Mouse (Mus musculus) limb, embryonic 12.5 days (tissue): Measurements from ENCODE around the gene Phf21b. TPM values are rescaled to one million over a fixed set of nuclear protein-coding genes. Genes with fewer than 3 reads are reported as not detected.

Source experiments
- ATAC-seq: fragments of 200-750 bp; cut with Nextera tagmentation; 2 replicates; pipeline ENCODE4 v1.8.0; 2017; ENCODE audit warnings: low read depth, moderate TSS enrichment; ENCODE audit not compliant: insufficient number of reproducible peaks, insufficient read depth, low FRiP score, low TSS enrichment
- H3K27ac ChIP-seq: fragments of 300-500 bp; sonication (generic); 2 replicates; pipeline ENCODE4 v1.5.1; 2016; ENCODE audit warnings: mild to moderate bottlenecking, moderate library complexity
- H3K27me3 ChIP-seq: fragments of 300-500 bp; sonication (generic); 2 replicates; pipeline ENCODE4 v1.6.1; 2016; ENCODE audit warnings: mild to moderate bottlenecking, moderate library complexity
- H3K36me3 ChIP-seq: fragments of 300-500 bp; sonication (generic); 2 replicates; pipeline ENCODE4 v1.6.1; 2016; ENCODE audit warnings: mild to moderate bottlenecking, moderate library complexity
- H3K4me1 ChIP-seq: fragments of 300-500 bp; sonication (generic); replicated peaks from 2 replicates; pipeline ENCODE4 v1.6.1; 2016
- H3K4me2 ChIP-seq: fragments of 300-500 bp; sonication (generic); 2 replicates; pipeline ENCODE4 v1.6.1; 2016; ENCODE audit warnings: mild to moderate bottlenecking, moderate library complexity
- H3K4me3 ChIP-seq: fragments of 300-500 bp; sonication (generic); replicated peaks from 2 replicates; pipeline ENCODE4 v1.5.1; 2016; ENCODE audit warnings: mild to moderate bottlenecking
- H3K9ac ChIP-seq: fragments of 300-500 bp; sonication (generic); replicated peaks from 2 replicates; pipeline ENCODE4 v1.6.1; 2016; ENCODE audit warnings: mild to moderate bottlenecking, moderate library complexity
- H3K9me3 ChIP-seq: fragments of 300-500 bp; sonication (generic); 2 replicates; pipeline ENCODE4 v1.6.1; 2016; ENCODE audit warnings: mild to moderate bottlenecking, moderate library complexity
- WGBS: fragments of 180-500 bp; shearing (Covaris S2); methylation state at CpG from one replicate; pipeline ENCODE4 v1.1.7; 2016; 5-methylcytosine and 5-hydroxymethylcytosine counted together
- polyA plus RNA-seq: library from polyadenylated mRNA; unstranded; fragments of >200 nt; fragmentation: Nextera tagmentation; extraction: Ambion mirVana; gene quantifications from 2 replicates; pipeline ENCODE4 v1.2.1, GENCODE M21; 2016

Gene Phf21b
- polyA plus RNA-seq, 1 experiment from 2014 or later: 0.84 TPM

- 68% methylated on average over 4 of the region's 4 CpGs for WGBS
- H3K4me1 ChIP-seq: no peaks in the 10 kb centered on the region; the same call in 1 of the 2 replicates
- H3K4me3 ChIP-seq: no peak overlapping the region
- no peak overlapping the region for H3K4me2 ChIP-seq
- no peak for ATAC-seq
- H3K27me3 ChIP-seq: peaks cover 7% of the 10 kb centered on the region
- no peak overlapping the region for H3K9ac ChIP-seq
- no peaks in the 10 kb centered on the region for H3K9me3 ChIP-seq
- no peak overlapping the region for H3K27ac ChIP-seq
- no peaks in the 10 kb centered on the region for H3K36me3 ChIP-seq
These were observed 40.7 kb downstream of the Phf21b start for GRCm38 (mm10) chr15:84815171-84815570.

- no peak overlapping the region for H3K4me2 ChIP-seq
- 73% methylated on average over 11 of the region's 11 CpGs for WGBS
- H3K9me3 ChIP-seq: no peaks in the 10 kb centered on the region
- H3K27me3 ChIP-seq: peaks cover 12% of the 10 kb centered on the region
- H3K4me1 ChIP-seq: peaks cover 14% of the 10 kb centered on the region
- no peaks in the 10 kb centered on the region for H3K36me3 ChIP-seq
- no peak for ATAC-seq
- no peak overlapping the region for H3K4me3 ChIP-seq
- no peak overlapping the region for H3K9ac ChIP-seq
- no peak overlapping the region for H3K27ac ChIP-seq
These were observed 43.0 kb downstream of the Phf21b start for GRCm38 (mm10) chr15:84812831-84813357.

- Histone ChIP-seq H3K36me3 (0 out of 2 replicates have a peak, but pooled peaks cover 7% of the 10 kb centered on the region), H3K4me3 (no peak overlapping the region), H3K4me1 (peaks cover 14% of the 10 kb centered on the region), H3K9me3 (no peaks in the 10 kb centered on the region), H3K27ac (no peak overlapping the region), H3K9ac (no peak overlapping the region), H3K4me2 (no peak overlapping the region), H3K27me3 (peaks cover 17% of the 10 kb centered on the region)
- WGBS: 68% methylated on average over 5 of the region's 5 CpGs
- no peak for ATAC-seq
These were observed 44.7 kb downstream of the Phf21b start for GRCm38 (mm10) chr15:84811126-84811525.

- H3K27ac ChIP-seq: no peak overlapping the region
- H3K4me2 ChIP-seq: 0 out of 2 replicates have a peak overlapping the region, but pooled peaks have one; percentile 8
- no peaks in the 10 kb centered on the region for H3K9me3 ChIP-seq
- no peak overlapping the region for H3K4me3 ChIP-seq
- H3K27me3 ChIP-seq: peaks cover 17% of the 10 kb centered on the region
- peaks cover 15% of the 10 kb centered on the region for H3K36me3 ChIP-seq
- no peak overlapping the region for H3K9ac ChIP-seq
- no peak for ATAC-seq
- peaks cover 14% of the 10 kb centered on the region for H3K4me1 ChIP-seq
- 16% methylated on average over 21 of the region's 21 CpGs for WGBS
These were observed 46.4 kb downstream of the Phf21b start for GRCm38 (mm10) chr15:84809275-84809952.

DNA sequence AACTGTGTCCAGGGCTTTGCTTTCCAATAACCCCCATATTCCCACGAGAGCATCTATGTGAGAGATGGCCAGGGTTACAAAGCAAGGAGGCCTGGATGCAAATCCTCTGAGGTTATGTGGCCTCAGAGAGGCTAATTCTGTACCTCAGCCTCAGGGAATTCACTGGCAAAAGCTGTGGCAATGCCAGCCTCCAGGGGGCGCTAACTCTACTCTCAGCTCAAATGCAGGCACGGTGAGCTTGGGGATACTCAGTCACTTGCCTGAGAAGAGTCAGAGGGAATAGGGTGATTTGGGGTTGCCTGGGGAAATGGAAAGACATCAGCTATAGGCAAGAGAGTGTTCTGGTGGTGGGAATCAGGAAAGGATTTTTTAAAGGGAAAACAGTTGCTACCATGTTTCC is 52.2 kb downstream of the Phf21b start:
- Histone ChIP-seq H3K4me1 (no peaks in the 10 kb centered on the region), H3K9me3 (no peaks in the 10 kb centered on the region), H3K36me3 (peaks cover 43% of the 10 kb centered on the region), H3K9ac (no peak overlapping the region), H3K4me3 (no peak overlapping the region), H3K4me2 (no peak overlapping the region), H3K27me3 (peaks cover 6% of the 10 kb centered on the region; the same call in 1 of the 2 replicates), H3K27ac (no peak overlapping the region)
- WGBS: 60% methylated on average over 3 of the region's 3 CpGs
- ATAC-seq: no peak

- no peak overlapping the region for H3K4me3 ChIP-seq
- no peak overlapping the region for H3K9ac ChIP-seq
- peaks cover 58% of the 10 kb centered on the region for H3K36me3 ChIP-seq
- H3K4me2 ChIP-seq: no peak overlapping the region
- no peaks in the 10 kb centered on the region for H3K27me3 ChIP-seq
- H3K9me3 ChIP-seq: 0 out of 2 replicates have a peak, but pooled peaks cover 4% of the 10 kb centered on the region
- no peaks in the 10 kb centered on the region for H3K4me1 ChIP-seq
- 80% methylated on average over 5 of the region's 5 CpGs for WGBS
- ATAC-seq: no peak
- no peak overlapping the region for H3K27ac ChIP-seq
These were observed 55.7 kb downstream of the Phf21b start for GRCm38 (mm10) chr15:84800132-84800531.

DNA sequence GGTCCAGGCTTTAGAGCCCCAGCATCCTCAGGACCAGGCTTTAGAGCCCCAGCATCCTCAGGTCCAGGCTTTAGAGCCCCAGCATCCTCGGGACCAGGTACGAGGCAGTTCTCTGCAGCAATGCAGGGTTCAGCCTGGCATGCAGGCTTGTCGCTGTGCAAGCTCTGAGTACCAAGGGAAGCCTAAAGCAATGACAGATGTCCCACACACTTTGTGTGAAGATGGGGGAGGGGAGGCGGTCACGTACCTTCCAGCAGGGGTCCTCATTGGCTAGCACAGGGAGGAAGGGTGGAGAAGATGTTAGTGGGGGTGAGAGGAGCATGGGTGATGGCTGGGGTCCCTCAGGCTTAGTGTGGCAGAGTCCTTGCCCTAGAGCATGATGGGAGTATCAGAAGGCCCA is 62.2 kb downstream of the Phf21b start:
- Histone ChIP-seq H3K9ac (no peak overlapping the region), H3K4me1 (no peaks in the 10 kb centered on the region), H3K4me2 (no peak overlapping the region), H3K4me3 (no peak overlapping the region), H3K9me3 (0 out of 2 replicates have a peak, but pooled peaks cover 4% of the 10 kb centered on the region), H3K36me3 (peaks cover 53% of the 10 kb centered on the region), H3K27me3 (no peaks in the 10 kb centered on the region), H3K27ac (no peak overlapping the region)
- no peak for ATAC-seq
- WGBS: 68% methylated on average over 5 of the region's 5 CpGs

DNA sequence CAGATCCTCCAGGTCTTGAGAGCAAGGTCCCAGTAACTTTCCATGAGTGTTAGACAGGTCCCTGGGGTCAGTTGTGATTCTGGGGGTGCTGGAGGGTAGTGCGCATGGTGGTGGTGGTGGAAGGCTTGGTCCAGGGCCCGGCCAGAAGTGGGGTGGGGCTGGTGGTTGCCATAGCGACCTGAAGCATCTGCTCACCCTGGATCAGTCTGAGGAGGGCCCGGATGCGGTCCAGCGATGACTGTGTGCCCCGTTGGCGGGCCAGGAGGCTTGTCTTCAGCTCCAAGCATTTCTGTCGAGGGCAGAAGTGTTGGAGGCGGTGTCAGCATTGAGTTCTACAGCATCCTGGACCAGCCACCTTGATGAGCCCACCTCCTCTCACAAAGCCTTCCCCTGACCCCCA is 68.7 kb downstream of the Phf21b start:
- H3K27me3 ChIP-seq: no peaks in the 10 kb centered on the region
- WGBS: 90% methylated on average over 10 of the region's 10 CpGs
- H3K9ac ChIP-seq: no peak overlapping the region
- no peaks in the 10 kb centered on the region for H3K4me1 ChIP-seq
- no peak overlapping the region for H3K4me3 ChIP-seq
- no peak overlapping the region for H3K4me2 ChIP-seq
- no peak for ATAC-seq
- H3K27ac ChIP-seq: no peak overlapping the region
- H3K36me3 ChIP-seq: peaks cover 36% of the 10 kb centered on the region
- no peaks in the 10 kb centered on the region for H3K9me3 ChIP-seq

- Histone ChIP-seq H3K27ac (no peak overlapping the region), H3K4me2 (no peak overlapping the region), H3K36me3 (peaks cover 21% of the 10 kb centered on the region), H3K9ac (no peak overlapping the region), H3K9me3 (no peaks in the 10 kb centered on the region), H3K27me3 (no peaks in the 10 kb centered on the region), H3K4me1 (no peaks in the 10 kb centered on the region), H3K4me3 (no peak overlapping the region)
- 95% methylated on average over 16 of the region's 16 CpGs for whole genome bisulfite sequencing
- no peak for ATAC-seq
These were observed 71.0 kb downstream of the Phf21b start for GRCm38 (mm10) chr15:84784812-84785211.

GRCm38 (mm10) chr15:84778587-84778986 is 77.3 kb downstream of the Phf21b start:
- no peaks in the 10 kb centered on the region for H3K27me3 ChIP-seq
- WGBS: 56% methylated on average over 5 of the region's 5 CpGs
- ATAC-seq: no peak
- 0 out of 2 replicates have a peak, but pooled peaks cover 2% of the 10 kb centered on the region for H3K4me1 ChIP-seq
- H3K9me3 ChIP-seq: no peaks in the 10 kb centered on the region
- H3K4me3 ChIP-seq: no peak overlapping the region
- no peak overlapping the region for H3K27ac ChIP-seq
- H3K4me2 ChIP-seq: no peak overlapping the region
- H3K36me3 ChIP-seq: no peaks in the 10 kb centered on the region
- H3K9ac ChIP-seq: no peak overlapping the region

- Histone ChIP-seq H3K27ac (no peak overlapping the region), H3K27me3 (no peaks in the 10 kb centered on the region), H3K9ac (no peak overlapping the region), H3K9me3 (no peaks in the 10 kb centered on the region), H3K4me2 (no peak overlapping the region), H3K36me3 (no peaks in the 10 kb centered on the region), H3K4me3 (no peak overlapping the region), H3K4me1 (0 out of 2 replicates have a peak, but pooled peaks cover 2% of the 10 kb centered on the region)
- WGBS: 62% methylated on average over 20 of the region's 20 CpGs
- no peak for ATAC-seq
These were observed 80.3 kb downstream of the Phf21b start for GRCm38 (mm10) chr15:84775421-84776174.
